Mouse (Mus musculus) small intestine, adult 2 months (tissue): ENCODE results near the gene Lbhd2.

Source experiments
- CTCF ChIP-seq: fragments of 200-500 bp; IDR thresholded peaks from 2 replicates; pipeline ENCODE4 v1.5.1; 2012; ENCODE audit warnings: low read depth, mild to moderate bottlenecking, control low read depth, inconsistent platforms, low read length, moderate library complexity, mixed read lengths; ENCODE audit not compliant: insufficient replicate concordance, insufficient read length; ENCODE audit errors: extremely low read depth
- POLR2A ChIP-seq: fragments of 200-500 bp; IDR thresholded peaks from 2 replicates; pipeline ENCODE4 v1.6.1; 2012; ENCODE audit warnings: low read depth, mild to moderate bottlenecking, control low read depth, inconsistent platforms, low read length, moderate library complexity

DNA sequence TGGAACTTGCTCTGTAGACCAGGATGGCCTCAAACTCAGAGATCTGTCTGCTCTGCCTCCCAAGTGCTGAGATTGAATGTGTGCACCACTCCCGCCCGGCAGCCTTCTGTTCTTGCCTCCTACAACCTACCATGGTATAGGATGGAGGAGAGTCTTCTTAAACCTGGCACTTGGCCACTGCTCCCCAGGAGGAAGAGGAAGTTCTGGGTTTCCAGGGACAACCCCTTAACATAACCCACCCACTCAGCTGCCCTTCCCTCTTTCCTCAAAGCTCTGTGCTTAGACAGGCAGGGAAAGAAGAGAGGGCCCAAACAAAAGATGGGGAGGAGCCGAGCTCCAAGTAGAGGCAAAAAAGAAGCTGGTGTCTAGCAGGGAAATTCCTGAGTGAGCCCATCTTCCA, 34.9 kb downstream of the Lbhd2 start:
- TF ChIP-seq POLR2A (no peak), CTCF (no peak)
